ENCODE assay signal across 12 mouse cellular contexts in genomic region chr9:32518351-32519075, GRCm38 (mm10). TPM values are rescaled to one million over a fixed set of nuclear protein-coding genes. Genes with fewer than 3 reads are reported as not detected.
DNase-seq lines count a peak whose midpoint lies in the region; ATAC-seq lines count a peak whose summit lies in the region.
"Had no signal": no experiment of that assay in that cellular context is flagged by ENCODE, and none has a peak within 500 bp of the region (broad histone marks: within the 10 kb centered on the region; RNA-seq: fewer than 3 reads in every experiment).

No protein-coding gene starts in this region.

- ATAC-seq in kidney, embryonic 16.5 days (ENCODE audit: low FRiP score, low TSS enrichment), result no peak
- peak; percentile 78 for ATAC-seq in activated CD4-positive, CD25-positive, alpha-beta regulatory T cell, adult 4 months
- ATAC-seq in intestine, embryonic 14.5 days (replicated peaks; ENCODE audit: low FRiP score, low TSS enrichment, low read depth), result 0 out of 2 replicates have a peak, but pooled peaks have one; percentile 25
- no peak for ATAC-seq in stomach, embryonic 15.5 days (ENCODE audit: insufficient read depth, low FRiP score, low read depth)
- ATAC-seq: forebrain, embryonic 13.5 days; midbrain, embryonic 16.5 days; Patski had no signal

- DNase-seq in kidney, adult 9 months, result no peak
- no peak for DNase-seq in intestine, embryonic 14.5 days (ENCODE audit: low spot score)
- DNase-seq in cerebellum, postnatal 36 days, result no peak
- DNase-seq in c-Kit-positive CD71-positive TER-119-positive erythroid progenitor cells, embryonic 14.5 days (ENCODE audit: low spot score), result no peak
- DNase-seq: kidney, postnatal 14 days; right cerebral cortex, postnatal 4 days had no signal

- peak overlapping the region; percentile 44 for H3K27ac ChIP-seq in kidney, embryonic 16.5 days (ENCODE audit: low read length)
- peak overlapping the region; percentile 80 for H3K27ac ChIP-seq in intestine, embryonic 14.5 days (ENCODE audit: low read depth)
- peak overlapping the region; percentile 67 for H3K27ac ChIP-seq in stomach, embryonic 15.5 days
- H3K27ac ChIP-seq: forebrain, embryonic 13.5 days had no signal

- no peak overlapping the region for H3K4me3 ChIP-seq in kidney, embryonic 16.5 days (ENCODE audit: low read length)
- no peak overlapping the region for H3K4me3 ChIP-seq in intestine, embryonic 14.5 days (ENCODE audit: low read depth, low read length)
- H3K4me3 ChIP-seq in stomach, embryonic 15.5 days (replicated peaks), result no peak overlapping the region
- H3K4me3 ChIP-seq: forebrain, embryonic 13.5 days had no signal

- H3K9me3 ChIP-seq in kidney, embryonic 16.5 days (ENCODE audit: low read length), result no peaks in the 10 kb centered on the region
- no peaks in the 10 kb centered on the region for H3K9me3 ChIP-seq in intestine, embryonic 14.5 days (ENCODE audit: control insufficient read depth, low read length)
- H3K9me3 ChIP-seq in stomach, embryonic 15.5 days, result no peaks in the 10 kb centered on the region
- H3K9me3 ChIP-seq: forebrain, embryonic 13.5 days had no signal

- no peaks in the 10 kb centered on the region for H3K36me3 ChIP-seq in kidney, embryonic 16.5 days (ENCODE audit: insufficient read depth, low read length)
- no peaks in the 10 kb centered on the region for H3K36me3 ChIP-seq in intestine, embryonic 14.5 days (ENCODE audit: control insufficient read depth, insufficient read depth, low read length)
- H3K36me3 ChIP-seq in stomach, embryonic 15.5 days, result no peaks in the 10 kb centered on the region

- H3K4me1 ChIP-seq in kidney, embryonic 16.5 days (ENCODE audit: insufficient read depth, low read length), result peaks cover 22% of the 10 kb centered on the region
- H3K4me1 ChIP-seq in intestine, embryonic 14.5 days (replicated peaks; ENCODE audit: control insufficient read depth, insufficient read depth, low read length), result peaks cover 29% of the 10 kb centered on the region
- peaks cover 17% of the 10 kb centered on the region for H3K4me1 ChIP-seq in stomach, embryonic 15.5 days

- no peak overlapping the region for H3K4me2 ChIP-seq in kidney, embryonic 16.5 days (replicated peaks; ENCODE audit: low read depth, low read length)
- H3K4me2 ChIP-seq in intestine, embryonic 14.5 days (ENCODE audit: low read length), result peak overlapping the region; percentile 33
- peak overlapping the region; percentile 38; the same call in 1 of the 2 replicates for H3K4me2 ChIP-seq in stomach, embryonic 15.5 days
- H3K4me2 ChIP-seq: forebrain, embryonic 13.5 days had no signal

- WGBS in kidney, embryonic 16.5 days, result 67% methylated on average over 13 of the region's 13 CpGs
- 43% methylated on average over 13 of the region's 13 CpGs for WGBS in intestine, embryonic 14.5 days
- WGBS in stomach, embryonic 15.5 days, result 44% methylated on average over 13 of the region's 13 CpGs

- no peaks in the 10 kb centered on the region for H3K27me3 ChIP-seq in kidney, embryonic 16.5 days (ENCODE audit: insufficient read depth, low read length)
- H3K27me3 ChIP-seq in intestine, embryonic 14.5 days (replicated peaks; ENCODE audit: control insufficient read depth, insufficient read depth, low read length), result no peaks in the 10 kb centered on the region
- H3K27me3 ChIP-seq in stomach, embryonic 15.5 days (replicated peaks), result no peaks in the 10 kb centered on the region
- H3K27me3 ChIP-seq: forebrain, embryonic 13.5 days; Patski had no signal

- H3K9ac ChIP-seq in kidney, embryonic 16.5 days (replicated peaks; ENCODE audit: low read length), result peak overlapping the region; percentile 6; the same call in 1 of the 2 replicates
- no peak overlapping the region for H3K9ac ChIP-seq in intestine, embryonic 14.5 days (ENCODE audit: low read length)
- H3K9ac ChIP-seq in stomach, embryonic 15.5 days, result no peak overlapping the region
- H3K9ac ChIP-seq: forebrain, embryonic 13.5 days had no signal

RNA-seq across cellular contexts. Expression of gene Fli1, which starts 24.1 kb away (rescaled TPM):
- polyA plus RNA-seq in kidney, embryonic 16.5 days (2015; fragmentation: Nextera tagmentation; extraction: Ambion mirVana), result 29.4 and 30.3 TPM in 2 replicates
- polyA plus RNA-seq in activated CD4-positive, CD25-positive, alpha-beta regulatory T cell, adult 4 months (2017; shearing (Covaris generic)), result 100 to 1,000 TPM; 114 to 122 TPM
- 14.8 and 15.0 TPM in 2 replicates for polyA plus RNA-seq in intestine, embryonic 14.5 days (2014; fragmentation: Nextera tagmentation; extraction: Ambion mirVana)
- polyA plus RNA-seq in stomach, embryonic 15.5 days (2015; fragmentation: Nextera tagmentation; extraction: Ambion mirVana), result 13.4 and 13.9 TPM in 2 replicates

Comparison
In these comparisons a context has a peak if more than half of its experiments do, and no peak if none do; other contexts are left out.
1. ATAC-seq: peak in activated CD4-positive, CD25-positive, alpha-beta regulatory T cell, adult 4 months (single experiment) and intestine, embryonic 14.5 days (single experiment); none in kidney, embryonic 16.5 days (single experiment) and stomach, embryonic 15.5 days (single experiment).
2. Peak in every context shown above with its lines, with median percentiles within 50 percentile points of each other: H3K27ac ChIP-seq.